Mouse (Mus musculus) megakaryocyte, embryonic 14.5 days (primary cell): ENCODE results near the gene Msrb2. TPM values are rescaled to one million over a fixed set of nuclear protein-coding genes. Genes with fewer than 3 reads are reported as not detected.

Source experiments
- H3K27me3 ChIP-seq: replicated peaks from 2 replicates; pipeline ENCODE3; 2012; ENCODE audit warnings: inconsistent platforms
- H3K36me3 ChIP-seq: replicated peaks from 2 replicates; pipeline ENCODE3; 2012; ENCODE audit warnings: low read length, inconsistent platforms, mixed read lengths
- H3K4me1 ChIP-seq: 2 replicates; pipeline ENCODE4 v1.6.1; 2012; ENCODE audit warnings: inconsistent platforms
- H3K4me3 ChIP-seq: replicated peaks from 2 replicates; pipeline ENCODE3; 2012; ENCODE audit warnings: moderate library complexity, mild to moderate bottlenecking, inconsistent platforms
- H3K9me3 ChIP-seq: 2 replicates; pipeline ENCODE4 v1.6.1; 2012; ENCODE audit warnings: inconsistent platforms
- FLI1 ChIP-seq: IDR thresholded peaks from 2 replicates; pipeline ENCODE4 v1.6.1; 2012; ENCODE audit warnings: low read length, inconsistent platforms, mixed read lengths
- GATA1 ChIP-seq: IDR thresholded peaks from 3 replicates; pipeline ENCODE4 v1.6.1; 2012; ENCODE audit warnings: mixed read lengths, low read length, inconsistent platforms, borderline replicate concordance
- polyA plus RNA-seq: library from polyadenylated mRNA; stranded (reverse); fragments of >175 nt; gene quantifications from 2 replicates; pipeline ENCODE4 v1.2.3, GENCODE M21; 2012; ENCODE audit warnings: low replicate concordance; ENCODE audit not compliant: insufficient read depth

Msrb2 gene
- 8.8 and 19.6 TPM in 2 replicates for polyA plus RNA-seq

DNA sequence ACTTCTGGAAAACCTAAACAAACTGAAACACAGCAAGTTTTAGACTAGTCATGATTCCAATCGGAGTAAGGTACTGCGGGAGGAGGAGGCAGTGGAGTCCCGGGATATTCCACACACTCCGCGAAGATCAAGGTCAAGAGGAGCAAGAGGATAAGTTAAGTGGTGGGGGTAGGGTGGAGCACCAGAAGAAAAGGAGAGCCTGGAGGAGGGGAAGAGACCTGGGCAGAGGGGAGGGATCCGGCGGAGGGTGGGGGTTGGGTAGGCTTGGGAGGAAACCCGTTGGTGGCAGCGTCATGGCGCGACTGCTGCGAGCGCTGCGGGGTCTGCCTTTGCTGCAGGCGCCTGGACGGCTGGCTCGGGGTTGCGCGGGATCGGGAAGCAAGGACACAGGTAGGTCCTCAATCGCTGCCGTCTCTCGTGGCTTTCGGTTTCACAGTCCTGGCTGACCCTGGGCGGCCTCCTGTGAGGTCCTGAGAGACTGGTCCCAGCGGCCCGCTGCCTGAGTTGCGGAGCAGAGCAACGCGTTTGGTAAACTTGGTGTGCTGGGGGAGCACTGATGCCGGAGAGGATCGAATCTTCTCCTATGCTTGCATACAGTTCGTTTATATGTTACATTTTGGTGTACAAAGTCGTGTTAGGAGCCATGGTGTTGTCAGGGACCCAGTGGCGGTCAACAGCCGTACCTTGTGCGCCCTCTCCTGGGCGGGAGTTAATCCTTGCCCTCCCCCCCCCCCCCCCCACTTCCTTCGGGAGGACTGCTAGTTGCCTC lies at the start of gene Msrb2:
TSS of gene Msrb2 (plus strand) at position 51 of the 769 bp plus-strand sequence.
- no peaks in the 10 kb centered on the region for H3K36me3 ChIP-seq
- peaks cover 21% of the 10 kb centered on the region for H3K4me1 ChIP-seq
- H3K27me3 ChIP-seq: peaks cover 2% of the 10 kb centered on the region
- no peak for TF ChIP-seq GATA1
- no peak for TF ChIP-seq FLI1
- H3K4me3 ChIP-seq: peak within 1 kb of the TSS; percentile 94
- H3K9me3 ChIP-seq: no peaks in the 10 kb centered on the region

DNA sequence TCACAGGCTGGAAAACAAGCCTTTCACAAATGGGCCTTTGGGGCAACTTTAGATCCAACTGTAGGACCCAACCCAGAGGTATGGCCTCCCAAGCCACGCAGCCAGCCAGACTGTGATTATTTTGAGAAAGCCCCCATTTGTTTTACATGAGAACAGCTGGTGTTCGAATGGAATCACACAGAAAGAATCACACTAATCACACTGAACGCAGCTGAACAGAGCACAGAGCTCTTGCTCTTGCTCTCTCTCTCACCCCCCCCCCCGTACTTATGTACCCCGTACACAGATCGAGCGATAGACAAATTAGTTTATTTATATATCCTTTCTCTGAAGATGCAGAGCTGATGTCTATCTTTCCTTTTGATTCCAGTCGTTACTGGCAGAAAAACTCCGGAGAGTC lies 48.8 kb upstream of the Msrb2 start:
- no peak overlapping the region for H3K4me3 ChIP-seq
- H3K36me3 ChIP-seq: no peaks in the 10 kb centered on the region
- TF ChIP-seq FLI1: no peak
- TF ChIP-seq GATA1: no peak
- no peaks in the 10 kb centered on the region for H3K9me3 ChIP-seq
- no peaks in the 10 kb centered on the region for H3K27me3 ChIP-seq
- peaks cover 13% of the 10 kb centered on the region for H3K4me1 ChIP-seq

DNA sequence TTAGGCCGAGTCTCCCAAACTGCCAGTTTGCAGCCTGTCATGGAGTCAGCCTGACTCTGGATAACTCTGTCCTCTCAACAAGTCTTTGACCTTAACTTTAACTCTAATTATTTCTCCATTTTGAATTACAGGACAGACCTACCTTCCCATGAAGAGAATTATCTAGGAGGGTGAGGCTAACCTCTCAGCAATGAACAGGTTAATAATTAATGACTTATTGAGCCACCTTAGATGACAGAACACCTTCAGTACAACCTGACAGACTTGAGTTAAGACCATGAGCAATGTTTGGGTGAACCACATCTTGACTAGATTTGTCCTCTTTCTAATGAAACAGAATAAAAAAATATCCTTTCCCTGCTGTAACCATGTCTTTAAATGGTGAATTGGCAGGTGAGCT lies 44.9 kb upstream of the Msrb2 start:
- Histone ChIP-seq H3K4me1 (no peaks in the 10 kb centered on the region), H3K27me3 (no peaks in the 10 kb centered on the region), H3K4me3 (no peak overlapping the region), H3K9me3 (no peaks in the 10 kb centered on the region), H3K36me3 (no peaks in the 10 kb centered on the region)
- TF ChIP-seq FLI1: no peak
- no peak for TF ChIP-seq GATA1

DNA sequence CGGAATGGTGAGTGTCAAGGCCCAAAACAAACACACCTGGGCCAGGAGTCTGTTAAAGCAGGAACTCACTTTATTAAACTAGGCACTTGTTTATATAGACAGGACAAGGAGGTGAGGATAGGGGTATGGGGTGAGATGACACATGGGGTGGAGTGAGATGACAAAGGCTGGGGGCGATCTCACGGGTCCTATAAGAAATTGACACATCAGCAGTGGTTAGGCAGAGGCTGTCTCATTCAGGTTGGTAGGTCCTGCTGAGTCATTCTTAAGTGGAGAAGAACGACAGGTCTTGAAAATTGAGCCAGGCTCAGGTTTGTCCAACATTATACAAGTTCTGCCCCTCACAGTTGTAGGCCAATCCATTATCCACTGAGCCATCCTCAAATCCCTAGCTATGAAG lies 43.4 kb upstream of the Msrb2 start:
- Histone ChIP-seq H3K4me1 (0 out of 2 replicates have a peak, but pooled peaks cover 6% of the 10 kb centered on the region), H3K36me3 (no peaks in the 10 kb centered on the region), H3K9me3 (no peaks in the 10 kb centered on the region), H3K4me3 (no peak overlapping the region), H3K27me3 (no peaks in the 10 kb centered on the region)
- TF ChIP-seq FLI1 (no peak), GATA1 (no peak)

- Histone ChIP-seq H3K27me3 (no peaks in the 10 kb centered on the region), H3K36me3 (no peaks in the 10 kb centered on the region), H3K4me3 (peak overlapping the region; percentile 86), H3K9me3 (no peaks in the 10 kb centered on the region), H3K4me1 (peaks cover 42% of the 10 kb centered on the region)
- TF ChIP-seq FLI1: no peak
- TF ChIP-seq GATA1: no peak
Observed at GRCm38 (mm10) chr2:19343901-19344635, 27.2 kb upstream of the Msrb2 start.

- H3K4me3 ChIP-seq: peak overlapping the region; percentile 86
- H3K27me3 ChIP-seq: no peaks in the 10 kb centered on the region
- no peaks in the 10 kb centered on the region for H3K9me3 ChIP-seq
- no peaks in the 10 kb centered on the region for H3K36me3 ChIP-seq
- H3K4me1 ChIP-seq: peaks cover 42% of the 10 kb centered on the region
- TF ChIP-seq GATA1 (no peak), FLI1 (no peak)
Observed at GRCm38 (mm10) chr2:19344636-19345413, 26.4 kb upstream of the Msrb2 start.

GRCm38 (mm10) chr2:19345414-19345964 lies 25.8 kb upstream of the Msrb2 start:
- no peaks in the 10 kb centered on the region for H3K9me3 ChIP-seq
- no peak overlapping the region for H3K4me3 ChIP-seq
- H3K36me3 ChIP-seq: no peaks in the 10 kb centered on the region
- peaks cover 45% of the 10 kb centered on the region for H3K4me1 ChIP-seq
- no peak for TF ChIP-seq FLI1
- no peak for TF ChIP-seq GATA1
- H3K27me3 ChIP-seq: no peaks in the 10 kb centered on the region

DNA sequence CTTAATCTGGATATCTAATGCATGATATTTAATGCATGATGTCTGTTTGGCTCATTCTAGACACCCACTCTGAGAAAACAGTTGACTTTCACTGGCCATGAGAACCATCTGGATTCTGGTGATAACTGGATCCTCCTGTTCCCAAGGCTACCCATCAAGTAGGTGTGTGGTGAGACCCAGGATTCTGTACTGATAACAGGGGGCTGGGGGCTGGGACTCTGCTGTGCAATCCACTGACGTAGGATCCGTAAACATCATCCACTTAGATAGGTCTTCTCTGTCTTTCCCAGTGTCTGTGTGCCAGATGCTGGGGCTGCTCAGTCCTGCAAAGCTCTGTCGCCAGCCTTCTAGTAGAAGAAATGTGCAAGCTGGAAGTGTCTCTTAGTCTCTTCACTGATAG lies 22.8 kb upstream of the Msrb2 start:
- TF ChIP-seq GATA1: no peak
- TF ChIP-seq FLI1: no peak
- no peaks in the 10 kb centered on the region for H3K27me3 ChIP-seq
- no peak overlapping the region for H3K4me3 ChIP-seq
- no peaks in the 10 kb centered on the region for H3K36me3 ChIP-seq
- H3K4me1 ChIP-seq: peaks cover 71% of the 10 kb centered on the region
- 0 out of 2 replicates have a peak, but pooled peaks cover under 1% of the 10 kb centered on the region for H3K9me3 ChIP-seq

- Histone ChIP-seq H3K9me3 (peaks cover 4% of the 10 kb centered on the region; the same call in 1 of the 2 replicates), H3K4me3 (no peak overlapping the region), H3K27me3 (no peaks in the 10 kb centered on the region), H3K4me1 (peaks cover 58% of the 10 kb centered on the region), H3K36me3 (no peaks in the 10 kb centered on the region)
- TF ChIP-seq GATA1: no peak
- no peak for TF ChIP-seq FLI1
Observed at GRCm38 (mm10) chr2:19350167-19350566, 21.1 kb upstream of the Msrb2 start.
